Mouse (Mus musculus) spleen, postnatal 4 days (tissue): ENCODE measurements at regions not wholly inside any gene's neighbourhood (a gene's known extent, or its start where the extent isn't known, plus 50 kb on each side); places are given as distances from the start of the nearest gene placed in this dataset.

Source experiments
- DNase-seq, 2 experiments: peaks; one replicate each; pipeline ENCODE4 v3.0.0; 2022; ENCODE audit warnings: low spot score in 2 of 2

DNA sequence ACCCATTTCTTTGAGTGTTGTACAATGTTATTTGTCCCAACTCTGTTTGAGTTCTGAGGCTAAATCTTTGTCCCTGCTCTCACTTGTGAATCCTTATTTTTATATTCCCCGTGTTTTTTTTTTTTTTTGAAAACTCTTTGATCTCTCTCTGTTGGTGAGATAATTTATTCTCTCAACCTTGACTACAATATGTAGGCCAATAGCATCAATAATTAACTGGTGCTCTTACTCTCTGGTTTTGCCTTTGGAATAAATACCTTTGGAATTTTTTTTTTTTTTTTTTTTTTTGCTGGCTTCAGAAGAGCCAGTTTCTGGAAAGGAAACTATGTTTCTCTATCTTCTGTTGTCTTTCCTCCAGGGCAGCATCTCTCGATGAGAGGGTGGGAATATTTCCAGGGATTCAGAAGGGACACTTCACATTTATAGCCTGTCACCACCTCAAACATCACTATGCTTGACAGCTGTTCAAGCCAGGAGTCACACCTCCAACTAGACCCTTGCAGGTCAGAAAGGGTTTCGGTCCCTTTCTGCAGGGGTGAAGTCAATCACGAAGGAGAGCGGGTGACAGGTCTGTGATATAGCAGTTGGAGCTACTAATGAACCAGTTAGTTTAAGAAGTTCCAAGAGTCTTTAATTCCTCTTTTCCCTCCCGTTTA, 330.9 kb upstream of the Fam241a start:
- DNase-seq = no peak

DNA sequence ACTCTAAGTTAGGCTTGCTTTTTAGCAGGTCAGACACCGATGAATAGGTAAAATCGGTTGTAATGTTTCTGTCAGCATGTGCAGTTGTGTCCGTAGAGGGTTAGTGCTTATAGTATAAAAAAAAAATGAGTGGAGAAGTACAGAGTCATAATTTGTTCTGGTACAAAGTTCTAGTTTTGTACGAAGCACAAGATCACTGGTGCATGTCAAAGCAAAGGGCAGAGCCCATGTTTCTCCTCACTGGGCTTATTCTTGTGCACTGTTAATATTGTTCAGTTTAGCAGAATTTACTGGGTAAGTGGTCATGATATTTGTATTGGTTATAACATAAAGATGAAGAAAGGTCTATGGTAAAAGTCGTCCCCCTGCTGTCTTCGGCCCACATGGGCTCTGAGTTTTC, 330.4 kb upstream of the Fam241a start:
- no peak for DNase-seq

DNA sequence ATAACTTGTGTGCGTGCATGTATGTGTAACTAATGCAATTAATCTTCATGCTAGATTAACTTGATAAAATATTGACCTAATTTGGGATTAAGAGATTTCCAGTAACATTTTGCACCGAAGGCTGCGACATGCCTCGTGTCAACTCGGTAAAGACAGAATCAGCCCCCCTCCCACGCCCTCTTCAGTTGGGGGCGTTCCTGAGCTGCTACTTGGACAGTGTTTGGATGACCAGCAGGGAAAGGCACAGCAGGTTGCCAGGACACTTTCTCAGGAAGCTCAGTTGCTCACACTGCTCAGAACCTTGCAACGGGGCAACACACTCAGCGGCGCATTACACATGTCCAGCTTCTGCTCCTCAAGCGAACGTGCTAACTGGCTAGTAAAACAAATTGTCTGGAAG, 326.2 kb upstream of the Fam241a start:
- DNase-seq = no peak

DNA sequence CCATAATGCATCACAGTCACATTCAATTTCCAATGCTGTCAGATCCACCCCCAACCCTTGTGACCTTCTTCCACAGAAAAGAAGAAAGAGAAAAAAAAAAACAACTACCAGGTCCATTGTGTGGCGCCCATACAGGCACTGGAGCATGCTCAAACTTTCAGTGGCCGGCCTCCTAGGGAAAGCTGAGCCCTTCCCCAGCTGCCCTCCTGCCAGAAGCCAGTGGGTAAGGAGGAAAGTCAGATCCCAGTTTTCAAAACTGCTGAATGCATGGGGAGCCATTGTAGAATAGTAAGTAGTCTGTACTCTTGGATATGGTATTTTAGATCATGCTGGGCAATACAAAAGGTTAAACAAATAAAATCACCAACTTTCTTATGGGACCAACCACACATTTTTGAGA, 325.5 kb upstream of the Fam241a start:
- no peak for DNase-seq

DNA sequence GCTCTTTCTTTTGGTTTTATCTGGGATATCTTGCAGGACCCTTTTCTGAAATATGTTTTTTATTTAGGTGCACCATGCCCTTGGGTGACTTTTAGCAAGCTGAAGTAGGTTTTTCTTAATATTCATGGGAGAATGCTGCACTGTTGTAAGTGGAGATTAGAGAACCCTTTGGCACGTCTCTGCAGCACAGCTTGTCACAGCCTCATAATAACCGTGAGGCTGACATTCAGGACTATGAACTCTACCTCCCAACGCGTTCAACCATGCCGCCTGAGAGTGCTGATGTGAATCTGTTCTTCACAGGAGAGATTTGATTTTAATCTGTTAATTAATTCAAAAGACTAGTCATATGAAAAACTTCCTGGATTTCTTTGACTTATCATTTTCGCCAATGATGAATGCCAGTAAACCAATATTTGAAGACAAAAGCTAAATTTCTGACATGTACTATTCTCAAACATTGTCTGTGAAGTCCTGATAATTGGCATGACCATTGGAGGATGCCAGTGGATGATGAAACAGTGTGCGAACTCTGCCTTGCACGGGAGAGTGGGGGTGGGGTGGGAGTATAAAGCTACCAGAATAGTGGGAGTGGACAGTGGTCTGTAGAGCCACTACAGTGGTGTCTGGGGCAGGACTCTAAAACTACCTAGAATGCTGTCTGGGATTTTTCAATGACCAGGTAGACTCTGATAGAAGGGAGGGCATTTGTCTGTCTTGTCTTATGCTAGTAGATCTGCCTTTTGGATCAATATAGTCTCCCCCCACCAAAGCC, 324.8 kb upstream of the Fam241a start:
- no peak for DNase-seq

DNA sequence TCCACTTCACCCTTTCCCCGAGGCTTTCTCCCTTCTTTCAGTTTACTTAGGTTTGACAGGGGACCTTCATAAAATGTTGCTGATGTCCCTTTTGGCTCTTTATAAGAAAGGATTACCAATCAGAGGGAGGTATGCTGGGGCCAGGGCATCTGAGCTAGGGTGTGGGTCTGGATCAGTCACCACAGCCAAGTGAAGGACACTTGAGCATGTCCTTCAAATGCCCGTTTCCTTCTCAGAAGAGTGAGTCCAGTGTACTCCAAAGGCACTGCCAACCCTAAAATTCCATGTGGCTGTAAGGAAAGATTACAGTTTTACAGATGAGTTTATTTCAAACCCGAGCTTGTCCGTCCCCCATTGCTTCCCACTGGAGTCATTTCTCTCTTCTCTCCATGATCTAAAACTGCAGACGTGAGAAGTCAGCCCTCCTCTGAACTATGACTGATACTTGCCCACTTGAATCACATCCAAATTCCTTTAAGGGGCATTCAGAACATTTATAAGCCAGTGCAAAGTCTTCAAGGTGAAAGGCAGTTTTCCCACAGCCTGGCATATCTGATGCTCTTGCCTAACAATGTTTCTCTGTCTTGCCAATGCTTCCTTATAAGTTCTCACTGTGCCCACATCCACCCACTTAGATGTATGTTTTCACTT, 321.8 kb upstream of the Fam241a start:
- no peak for DNase-seq

DNA sequence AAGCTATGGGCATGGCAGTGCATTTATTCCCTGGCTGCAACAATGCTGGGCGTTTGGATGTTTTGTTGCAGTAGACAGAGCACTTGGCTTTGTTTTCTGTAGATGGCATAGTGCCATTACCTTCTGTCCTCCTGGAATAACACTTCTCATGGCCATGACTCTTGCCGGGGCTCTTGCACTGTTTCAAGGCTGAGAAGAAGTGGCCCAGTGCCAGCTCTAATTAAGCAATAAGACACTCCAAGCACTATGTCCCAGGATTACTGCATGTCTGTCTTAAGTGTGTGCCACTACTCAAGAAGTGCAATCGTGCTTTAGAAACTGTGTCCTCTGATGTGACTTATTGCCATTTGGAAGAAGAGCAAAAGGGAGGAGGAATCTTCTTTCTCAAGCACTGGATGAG, 316.1 kb upstream of the Fam241a start:
- DNase-seq = no peak

DNA sequence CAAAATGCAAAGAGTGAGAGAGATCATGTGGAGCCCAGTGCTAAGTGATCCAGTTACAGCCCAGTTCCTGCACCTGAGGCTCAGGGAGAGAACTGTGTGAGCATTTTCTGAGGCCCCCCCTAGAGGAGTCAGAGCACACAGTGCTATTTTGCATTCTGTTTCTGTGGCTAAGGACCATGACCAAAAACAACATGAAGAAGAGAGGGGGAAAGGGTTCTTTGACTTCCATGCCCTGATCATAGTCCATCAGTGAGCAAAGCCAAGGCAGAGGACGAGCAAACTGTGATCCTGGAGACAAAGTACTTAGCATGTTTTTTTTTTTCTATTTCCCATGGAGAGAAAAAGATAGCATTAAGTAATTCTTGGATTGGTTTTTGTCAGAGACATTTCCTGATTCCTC, 314.5 kb upstream of the Fam241a start:
- DNase-seq = no peak

DNA sequence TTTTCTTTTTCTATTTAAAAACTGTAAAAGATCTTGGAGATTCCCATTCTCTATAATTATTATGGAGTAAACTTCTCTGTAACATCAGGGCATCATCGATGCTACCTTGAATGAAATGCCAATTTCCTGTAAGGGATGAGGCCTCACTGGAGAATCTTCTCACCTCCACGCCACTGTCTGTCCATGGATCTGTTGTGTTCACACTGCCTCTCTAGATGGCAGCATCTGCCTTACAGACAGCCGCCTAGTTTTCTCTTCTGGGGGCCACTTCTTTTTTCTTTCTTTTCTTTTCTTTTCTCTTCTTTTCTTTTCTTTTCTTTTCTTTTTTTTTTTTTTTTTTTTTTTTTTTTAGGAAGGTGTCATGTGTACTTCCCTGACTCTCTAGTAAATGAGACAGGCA, 310.8 kb upstream of the Fam241a start:
- no peak for DNase-seq

DNA sequence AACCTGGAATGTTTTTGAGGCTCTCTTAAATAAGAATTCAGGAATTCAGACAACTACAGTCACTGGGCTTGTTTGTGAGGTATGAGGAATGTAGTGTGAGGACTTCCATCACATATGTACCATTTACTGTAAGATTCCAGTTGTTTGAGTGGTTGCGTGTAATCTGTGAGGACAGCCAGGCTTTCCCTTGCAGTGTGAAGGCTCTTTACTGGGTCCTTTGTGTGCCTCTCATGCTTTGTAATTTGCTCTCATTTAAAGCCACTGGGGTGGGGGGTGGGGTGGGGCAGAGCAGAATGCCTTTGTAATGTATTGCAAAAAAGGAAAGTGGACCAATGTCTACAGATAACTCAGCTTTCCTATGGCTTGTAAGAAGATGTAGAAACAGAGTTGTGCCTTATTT, 310.4 kb upstream of the Fam241a start:
- DNase-seq = no peak

DNA sequence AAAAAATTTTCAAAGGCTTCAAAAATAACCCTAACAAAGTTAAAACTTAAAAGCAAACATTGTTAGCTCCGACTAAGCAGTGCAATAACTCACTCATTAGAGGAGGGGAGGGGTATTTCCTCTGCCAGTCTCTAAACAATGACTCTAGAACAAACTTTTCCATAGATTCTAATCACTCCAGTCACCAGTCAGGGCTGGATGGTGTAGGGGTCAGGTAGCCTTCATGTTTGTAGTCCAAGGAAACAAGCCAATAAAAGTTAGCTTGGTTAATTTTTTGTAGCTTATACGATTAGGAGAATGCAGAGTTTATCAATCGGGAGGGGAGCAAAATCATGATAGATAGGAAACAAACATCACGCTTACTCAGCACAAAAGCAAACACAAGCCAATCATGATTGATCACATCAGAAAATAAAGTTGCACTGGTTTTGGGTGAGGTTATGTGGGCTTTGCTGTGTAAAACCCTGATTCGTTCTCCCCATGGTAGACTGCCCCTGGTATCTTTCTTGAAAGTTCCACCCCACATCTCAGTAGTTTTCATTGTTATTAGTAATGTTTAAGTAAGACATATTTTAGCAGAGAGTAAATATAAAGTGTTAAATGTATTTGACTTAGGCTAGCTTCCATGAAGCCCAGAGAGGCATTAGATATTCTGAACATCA, 304.6 kb upstream of the Fam241a start:
- no peak for DNase-seq

DNA sequence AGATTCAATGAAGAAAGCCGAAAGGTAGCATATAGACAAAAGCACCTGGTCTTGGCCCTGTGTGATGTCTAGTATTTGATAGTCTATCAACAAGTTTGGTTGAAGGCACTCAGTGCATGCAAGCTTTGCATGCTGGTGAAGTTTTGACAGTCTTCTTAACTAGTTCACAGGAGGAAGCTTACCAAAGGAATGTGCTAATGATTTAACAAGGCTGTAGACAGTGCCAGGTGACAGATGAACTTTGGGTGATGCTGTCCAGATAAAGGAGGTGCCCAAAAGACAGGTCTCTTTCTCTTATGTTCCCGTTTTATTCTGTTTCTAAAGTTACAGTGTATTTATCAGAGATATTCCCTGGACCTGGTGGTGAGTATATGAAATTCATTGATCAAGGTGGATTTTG, 303.3 kb upstream of the Fam241a start:
- DNase-seq = no peak

DNA sequence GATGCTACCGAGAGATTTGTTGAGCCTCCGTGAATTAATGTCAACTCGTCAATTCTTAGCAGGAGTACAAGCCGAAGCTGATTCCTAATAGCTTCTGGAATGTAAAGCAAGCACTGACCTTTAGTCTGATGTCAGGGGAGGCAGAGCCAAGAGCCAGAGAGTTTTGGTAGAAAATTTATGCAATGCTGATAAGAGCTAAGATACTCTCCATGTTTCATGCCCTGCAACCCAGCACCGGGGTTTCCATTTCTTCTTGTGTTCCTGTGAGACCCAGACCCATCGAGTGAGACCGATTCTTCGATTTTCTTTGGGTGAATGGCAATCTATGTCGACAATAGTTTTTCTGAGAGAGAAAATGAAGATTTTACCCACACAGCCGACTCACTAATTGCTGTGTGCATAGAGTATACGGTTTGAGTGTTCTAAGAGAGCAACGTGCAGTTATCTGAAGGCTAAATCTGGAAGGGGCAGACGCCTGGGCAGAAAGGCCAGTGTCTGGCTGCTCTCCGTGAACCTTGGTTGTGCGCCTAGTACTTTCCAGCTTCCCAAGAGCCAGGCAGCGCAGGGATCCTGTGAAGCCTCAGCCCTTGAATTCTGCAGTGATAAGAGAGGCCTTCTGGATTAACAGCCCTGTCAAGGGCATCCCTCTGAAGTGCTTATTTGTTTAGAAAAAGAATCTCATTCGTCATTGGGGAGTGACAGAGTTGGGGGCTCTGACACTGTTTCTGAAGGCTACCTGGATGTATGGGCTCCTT, 296.1 kb upstream of the Fam241a start:
- DNase-seq = no peak

DNA sequence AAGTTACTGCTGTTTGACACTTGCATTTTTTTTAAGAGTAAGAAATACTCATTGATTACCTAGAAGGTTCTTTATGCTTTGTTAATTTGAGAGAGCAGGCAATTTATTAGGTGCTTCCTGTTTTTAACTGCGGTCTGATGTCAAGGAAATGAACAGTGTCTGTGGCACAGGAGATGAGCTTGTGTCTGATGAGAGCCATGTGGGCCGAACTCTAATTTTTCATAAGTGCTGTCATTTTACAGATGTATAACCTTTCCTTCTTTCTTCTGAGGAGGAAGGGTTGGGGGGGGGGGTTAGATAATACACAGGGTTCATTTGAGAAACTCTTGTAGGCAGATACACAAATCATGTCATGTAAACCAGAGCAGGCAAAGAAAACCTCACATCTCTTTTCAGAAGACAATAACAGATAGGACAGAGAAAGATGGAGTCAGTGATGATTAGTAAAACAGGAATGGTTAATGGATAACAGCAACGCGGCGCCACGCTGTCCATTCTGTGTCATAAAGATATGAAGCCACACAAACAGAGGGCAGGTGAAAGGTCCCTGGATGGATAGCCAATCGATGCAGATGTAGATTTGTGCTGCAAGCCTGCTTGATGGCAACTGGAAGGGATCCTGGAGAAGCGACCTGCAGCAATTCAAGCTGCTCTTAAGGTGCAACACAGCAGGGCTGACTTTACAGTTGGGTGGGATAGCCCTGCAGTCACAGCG, 291.4 kb upstream of the Fam241a start:
- no peak for DNase-seq

DNA sequence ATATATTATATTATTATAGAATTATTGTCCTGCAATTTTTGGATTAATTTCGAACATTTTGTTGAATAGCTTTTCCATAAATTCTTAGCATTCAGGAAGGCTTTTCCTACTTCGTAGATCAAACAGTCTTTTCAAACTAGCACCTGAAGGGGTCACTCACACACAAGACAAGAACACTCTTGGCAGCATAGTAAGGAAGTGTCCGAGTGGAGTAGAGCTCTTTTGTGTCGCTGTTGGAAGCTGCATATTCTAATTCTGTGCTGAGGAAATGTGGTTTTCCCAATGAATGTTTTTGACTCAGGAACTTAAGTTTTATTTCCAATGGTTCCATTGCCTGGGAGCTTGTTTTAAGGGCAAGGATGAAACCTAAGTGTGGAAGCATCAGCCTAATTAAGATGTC, 290.2 kb upstream of the Fam241a start:
- DNase-seq = no peak

DNA sequence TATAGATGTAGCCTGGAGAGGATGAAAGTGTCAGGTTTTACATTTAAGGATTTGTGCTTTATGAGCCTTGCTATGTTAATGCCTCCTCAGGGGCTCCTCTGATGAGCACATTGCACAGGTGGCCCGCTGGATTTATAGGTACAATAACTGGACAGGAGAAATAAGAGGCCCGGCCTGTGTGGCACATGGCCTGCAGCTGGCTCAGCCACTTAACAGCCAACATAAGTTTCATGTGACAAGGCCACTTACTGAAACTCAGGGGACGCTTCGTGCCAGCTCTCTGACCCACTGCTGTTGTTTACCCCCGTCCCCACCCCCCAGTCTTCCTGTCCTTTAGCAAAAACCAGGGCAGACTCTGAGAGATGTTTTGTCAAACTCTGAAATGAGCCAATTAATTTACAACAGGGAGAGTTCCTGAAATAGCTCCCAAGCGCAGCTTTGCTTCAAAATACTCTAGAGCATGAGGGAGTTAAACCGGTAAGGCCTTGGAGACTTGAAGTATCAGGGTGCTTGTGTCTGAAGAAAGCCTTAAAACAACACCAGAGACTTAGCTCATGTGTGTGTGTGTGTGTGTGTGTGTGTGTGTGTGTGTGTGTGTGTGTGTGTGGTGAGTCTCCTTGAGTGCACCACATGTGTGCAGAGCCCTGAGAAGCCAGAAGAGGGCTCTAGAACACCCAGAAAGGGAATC, 285.2 kb upstream of the Fam241a start:
- DNase-seq = no peak

DNA sequence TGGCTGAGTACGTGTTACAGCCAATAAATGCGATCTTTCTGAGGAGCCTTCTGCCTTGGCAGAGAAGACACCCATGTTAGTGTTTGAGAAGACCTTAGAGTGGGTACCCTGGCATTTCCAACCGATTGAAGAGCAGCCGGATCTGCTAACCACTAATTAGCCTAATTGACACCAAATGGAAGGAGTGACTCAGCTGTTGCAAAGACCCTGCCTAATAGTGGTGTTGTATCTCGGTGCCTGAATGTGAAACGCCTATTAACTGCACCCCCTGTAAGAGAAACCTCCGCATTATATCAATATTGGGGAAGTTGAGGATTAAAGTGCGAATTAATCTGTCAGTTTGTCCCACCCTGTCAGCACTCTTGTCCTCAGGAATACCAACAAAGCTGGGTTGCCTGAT, 253.1 kb upstream of the Fam241a start:
- DNase-seq = no peak

DNA sequence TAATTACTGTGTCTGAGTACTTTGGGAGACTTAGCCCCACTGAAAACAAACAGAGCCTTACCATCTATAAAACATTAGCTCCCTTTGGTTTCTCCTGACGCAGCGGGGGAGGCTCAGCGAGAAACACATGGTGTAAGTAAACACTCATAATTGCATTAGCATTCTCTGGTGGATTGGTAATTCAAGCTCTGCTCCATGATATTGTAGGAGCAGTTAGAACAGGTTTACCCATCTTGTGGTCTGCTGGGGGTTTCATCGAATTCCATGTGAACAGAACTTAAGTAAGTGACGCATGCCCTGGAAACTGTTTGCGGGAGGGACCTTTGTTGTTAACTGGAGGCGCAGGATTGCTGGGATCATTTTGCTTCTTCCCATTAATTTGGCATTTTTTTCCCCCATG, 249.2 kb upstream of the Fam241a start:
- no peak for DNase-seq

DNA sequence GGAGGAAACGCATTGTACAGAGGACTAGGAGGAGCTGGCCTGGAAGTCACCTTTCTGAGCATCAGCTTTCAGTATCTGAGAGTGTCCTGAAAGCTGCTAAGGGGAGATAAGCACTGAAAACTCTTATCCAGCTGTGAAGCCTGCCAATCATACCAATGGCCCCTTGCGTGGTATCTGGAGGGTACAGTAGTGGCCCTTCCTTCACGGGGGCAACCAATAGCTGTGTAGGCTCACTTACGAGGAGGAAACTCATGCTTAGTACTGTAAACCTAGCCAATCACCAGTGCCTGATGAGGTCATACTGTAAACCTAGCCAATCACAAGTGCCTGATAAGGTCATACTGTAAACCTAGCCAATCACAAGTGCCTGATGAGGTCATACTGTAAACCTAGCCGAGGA, 231.7 kb upstream of the Fam241a start:
- DNase-seq = no peak

DNA sequence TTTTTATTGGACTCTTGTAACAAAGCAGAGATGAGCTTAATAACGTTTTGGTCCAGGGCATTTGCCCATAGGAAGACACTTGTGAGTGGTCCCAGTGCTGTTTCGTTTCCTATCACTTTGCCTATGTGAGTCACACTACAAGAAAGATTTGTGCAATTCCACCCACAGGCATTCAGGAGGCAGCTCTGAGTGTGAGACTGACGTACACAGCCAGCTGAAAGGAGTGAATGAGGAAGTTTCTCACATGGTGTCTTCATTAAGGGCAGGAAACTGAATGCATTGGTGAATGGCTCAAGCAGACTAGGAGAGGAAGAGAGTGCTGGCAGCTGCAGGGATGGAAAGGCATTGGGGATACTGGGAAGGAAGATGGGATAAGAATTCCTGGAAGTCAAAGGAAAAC, 230.5 kb upstream of the Fam241a start:
- DNase-seq = no peak

DNA sequence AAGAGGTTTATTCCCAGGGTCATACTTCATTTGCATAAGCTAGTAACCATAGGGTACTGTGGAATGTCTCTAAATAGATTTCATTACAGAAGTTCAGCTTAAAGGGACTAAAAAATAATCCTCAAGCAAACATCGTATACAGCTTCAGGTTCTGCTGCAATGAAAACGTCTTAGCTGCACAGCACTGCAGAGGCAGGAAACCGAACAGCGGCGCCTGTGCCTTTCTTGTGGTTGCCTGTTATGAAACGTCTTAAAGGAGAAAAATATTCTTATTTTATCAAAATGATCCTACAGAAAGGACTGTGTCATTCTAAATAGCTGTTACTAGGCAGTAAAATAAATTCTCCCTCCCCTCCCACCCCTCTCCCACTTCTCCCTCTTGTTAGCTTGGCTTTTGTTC, 226.0 kb upstream of the Fam241a start:
- no peak for DNase-seq
